Mouse (Mus musculus) yolk sac, embryonic 10.5 days (tissue): ENCODE measurements at regions not wholly inside any gene's neighbourhood (a gene's known extent, or its start where the extent isn't known, plus 50 kb on each side); places are given as distances from the start of the nearest gene placed in this dataset.

Source experiments
- DNase-seq: peaks from one replicate; pipeline ENCODE4 v3.0.0-alpha.2; 2017; ENCODE audit warnings: low spot score

- peak; percentile 19 for DNase-seq
Observed at GRCm38 (mm10) chr13:4662336-4663101, 53.5 kb upstream of the Akr1e1 start.
